In the genomic region with DNA sequence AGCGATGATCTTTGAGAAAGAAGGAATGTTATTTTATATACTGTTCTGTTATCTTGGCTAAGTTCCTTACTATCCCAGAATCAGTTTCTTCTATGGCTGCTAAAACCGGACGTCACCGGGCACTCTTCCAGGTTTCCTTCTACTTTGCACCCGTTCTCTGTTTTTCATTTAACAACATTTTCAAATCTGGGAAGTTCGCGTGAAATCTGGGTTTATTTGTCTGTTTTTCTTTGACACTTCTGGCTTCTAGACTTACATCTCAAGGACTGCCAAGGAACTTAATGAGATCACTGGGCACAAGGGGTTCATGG, we compare ENCODE assay signal across 8 mouse cellular contexts. TPM values are rescaled to one million over a fixed set of nuclear protein-coding genes. Genes with fewer than 3 reads are reported as not detected.
DNase-seq lines count a peak whose midpoint lies in the region; ATAC-seq and TF ChIP-seq lines count a peak whose summit lies in the region.

No protein-coding gene starts in this region.

- H3K9ac ChIP-seq in heart, postnatal 0 days (replicated peaks; ENCODE audit: low read depth, low read length): peak overlapping the region; percentile 69
- peak overlapping the region; percentile 79; the same call in 1 of the 2 replicates for H3K9ac ChIP-seq in midbrain, embryonic 12.5 days (replicated peaks)

- intact Hi-C loops in left cerebral cortex, postnatal 4 days (cut with DNase I): no loop called here

- TF ChIP-seq EP300 in heart, postnatal 0 days (IDR thresholded peaks at IDR 0.05; ENCODE audit: low read depth): peak; percentile 38; the same call in 1 of the 2 replicates

- WGBS in spleen, adult 2 months: 24% methylated on average over 7 of the region's 7 CpGs
- WGBS in heart, postnatal 0 days: 20% methylated on average over 7 of the region's 7 CpGs
- WGBS in midbrain, embryonic 12.5 days: 42% methylated on average over 7 of the region's 7 CpGs

- H3K4me2 ChIP-seq in heart, postnatal 0 days (ENCODE audit: low read depth, low read length): peak overlapping the region; percentile 74
- peak overlapping the region; percentile 75 for H3K4me2 ChIP-seq in midbrain, embryonic 12.5 days (replicated peaks)

- ATAC-seq in CD4-positive, CD25-positive, alpha-beta regulatory T cell, adult 4 months: no peak
- peak; percentile 25 for ATAC-seq in heart, postnatal 0 days (ENCODE audit: insufficient read depth, low read depth)
- no peak for ATAC-seq in midbrain, embryonic 12.5 days (ENCODE audit: low FRiP score, low read depth)

- H3K27me3 ChIP-seq in spleen, adult 2 months (ENCODE audit: control insufficient read depth, insufficient read depth, low read length): no peaks in the 10 kb centered on the region
- H3K27me3 ChIP-seq in heart, postnatal 0 days (ENCODE audit: control insufficient read depth, insufficient read depth, low read length): no peaks in the 10 kb centered on the region
- peaks cover 9% of the 10 kb centered on the region; the same call in 1 of the 2 replicates for H3K27me3 ChIP-seq in midbrain, embryonic 12.5 days

- no peaks in the 10 kb centered on the region for H3K9me3 ChIP-seq in heart, postnatal 0 days (replicated peaks; ENCODE audit: control insufficient read depth, low read length)
- no peaks in the 10 kb centered on the region for H3K9me3 ChIP-seq in midbrain, embryonic 12.5 days

- 0 out of 2 replicates have a peak overlapping the region, but pooled peaks have one; percentile 83 for H3K4me3 ChIP-seq in spleen, adult 2 months (ENCODE audit: extremely low read depth, insufficient read depth, insufficient read length)
- H3K4me3 ChIP-seq in heart, postnatal 0 days (ENCODE audit: low read depth, low read length): peak overlapping the region; percentile 68
- H3K4me3 ChIP-seq in midbrain, embryonic 12.5 days: peak overlapping the region; percentile 81

- no peak for TF ChIP-seq CTCF in spleen, adult 2 months (IDR thresholded peaks at IDR 0.05; ENCODE audit: extremely low read depth, insufficient read depth, insufficient read length, insufficient replicate concordance)
- TF ChIP-seq CTCF in heart, postnatal 0 days (IDR thresholded peaks at IDR 0.05; ENCODE audit: low read depth): no peak

- H3K4me1 ChIP-seq in spleen, adult 2 months (ENCODE audit: control insufficient read depth, insufficient read depth, insufficient read length): no peaks in the 10 kb centered on the region
- H3K4me1 ChIP-seq in heart, postnatal 0 days (ENCODE audit: control insufficient read depth, insufficient read depth): peaks cover 6% of the 10 kb centered on the region
- peaks cover 16% of the 10 kb centered on the region for H3K4me1 ChIP-seq in midbrain, embryonic 12.5 days

- H3K36me3 ChIP-seq in spleen, adult 2 months (ENCODE audit: control insufficient read depth, insufficient read depth, low read length): no peaks in the 10 kb centered on the region
- peaks cover 3% of the 10 kb centered on the region for H3K36me3 ChIP-seq in heart, postnatal 0 days (replicated peaks; ENCODE audit: control insufficient read depth, insufficient read depth, low read length)
- H3K36me3 ChIP-seq in midbrain, embryonic 12.5 days: peaks cover 3% of the 10 kb centered on the region

- peak; percentile 9 for DNase-seq in CD4-positive, CD25-positive, alpha-beta regulatory T cell, adult 2 months (ENCODE audit: low read depth, low spot score)
- DNase-seq in spleen, adult 2 months (ENCODE audit: low read depth in 1 of 2, low spot score in 2 of 2): no peak
- no peak for DNase-seq in spleen, postnatal 14 days (ENCODE audit: low spot score in 2 of 2)
- peak; percentile 43 for DNase-seq in heart, postnatal 0 days (ENCODE audit: low spot score)
- DNase-seq in left cerebral cortex, postnatal 4 days: peak; percentile 41
- DNase-seq in spleen, adult 12 weeks (ENCODE audit: low spot score): no peak

- H3K27ac ChIP-seq in spleen, adult 2 months (ENCODE audit: insufficient read depth, low read length): peak overlapping the region; percentile 72; the same call in 1 of the 2 replicates
- peak overlapping the region; percentile 90 for H3K27ac ChIP-seq in heart, postnatal 0 days (ENCODE audit: low read depth)
- peak overlapping the region; percentile 83 for H3K27ac ChIP-seq in midbrain, embryonic 12.5 days (replicated peaks)

- no peak for TF ChIP-seq POLR2A in spleen, adult 2 months (IDR thresholded peaks at IDR 0.05; ENCODE audit: low read depth, low read length)

RNA-seq across cellular contexts. Expression of a gene that starts 0.5 kb away (rescaled TPM):
- polyA plus RNA-seq in CD4-positive, CD25-positive, alpha-beta regulatory T cell, adult 4 months (2017; shearing (Covaris generic)): 100 to 1,000 TPM in 1 of 2 experiments, 10 to 100 TPM in 1; 57.3 to 118 TPM
- 10.3 and 12.6 TPM in 2 replicates for polyA plus RNA-seq in spleen, adult 2 months (2012; rRNA removed)
- 21.6 and 26.0 TPM in 2 replicates for total RNA-seq in heart, postnatal 0 days (2014; rRNA removed; ENCODE audit: low replicate concordance)
- polyA plus RNA-seq in heart, postnatal 0 days (2015; fragmentation: Nextera tagmentation; extraction: Ambion mirVana): 137 and 141 TPM in 2 replicates
- total RNA-seq in left cerebral cortex, postnatal 4 days (2021): 10 to 100 TPM; 54.3 to 57.5 TPM
- 117 and 119 TPM in 2 replicates for polyA plus RNA-seq in midbrain, embryonic 12.5 days (2016; fragmentation: Nextera tagmentation; extraction: Ambion mirVana)

RNA-seq across cellular contexts. Expression of a gene that starts 57.0 kb away (rescaled TPM):
- polyA plus RNA-seq in CD4-positive, CD25-positive, alpha-beta regulatory T cell, adult 4 months (2017; shearing (Covaris generic)): 10 to 100 TPM; 18.3 to 24.0 TPM
- polyA plus RNA-seq in spleen, adult 2 months (2012; rRNA removed): 5.0 and 7.2 TPM in 2 replicates
- 36.7 and 37.5 TPM in 2 replicates for total RNA-seq in heart, postnatal 0 days (2014; rRNA removed; ENCODE audit: low replicate concordance)
- 18.8 and 19.4 TPM in 2 replicates for polyA plus RNA-seq in heart, postnatal 0 days (2015; fragmentation: Nextera tagmentation; extraction: Ambion mirVana)
- total RNA-seq in left cerebral cortex, postnatal 4 days (2021): 10 to 100 TPM; 23.5 to 24.0 TPM
- polyA plus RNA-seq in midbrain, embryonic 12.5 days (2016; fragmentation: Nextera tagmentation; extraction: Ambion mirVana): 38.9 and 39.3 TPM in 2 replicates

Comparison
In these comparisons a context has a peak if more than half of its experiments do, and no peak if none do; other contexts are left out.
1. DNase-seq: peak in CD4-positive, CD25-positive, alpha-beta regulatory T cell, adult 2 months (single experiment), heart, postnatal 0 days (single experiment) and left cerebral cortex, postnatal 4 days (single experiment); none in spleen, adult 2 months (0 of 2), spleen, postnatal 14 days (0 of 2) and spleen, adult 12 weeks (single experiment).
2. Peak in every context shown above with its lines, with median percentiles within 50 percentile points of each other: H3K27ac ChIP-seq and H3K4me3 ChIP-seq.